Mouse (Mus musculus): ENCODE data around the gene Hyls1.
"Not testable (repeated sequence)": the region's sequence is repeated elsewhere in the genome, so short reads cannot be mapped to it uniquely, and the experiment has no call there.

The Hyls1 gene

GRCm38 (mm10) chr9:35569571-35570534 lies at the start of gene Hyls1, which contains the start of gene Pate2:
Gene Hyls1, minus strand, starts transcription at chr9:35570398.
Gene Pate2, plus strand, starts transcription at chr9:35570284.
- peak; percentile 96 for DNase-seq (ENCODE audit: low spot score)

- DNase-seq (ENCODE audit: low spot score): not testable (repeated sequence)
Observed at GRCm38 (mm10) chr9:35616784-35617183, 46.6 kb upstream of the Hyls1 start.

GRCm38 (mm10) chr9:35614005-35614404 lies 43.8 kb upstream of the Hyls1 start:
- DNase-seq (ENCODE audit: low spot score): no peak

DNA sequence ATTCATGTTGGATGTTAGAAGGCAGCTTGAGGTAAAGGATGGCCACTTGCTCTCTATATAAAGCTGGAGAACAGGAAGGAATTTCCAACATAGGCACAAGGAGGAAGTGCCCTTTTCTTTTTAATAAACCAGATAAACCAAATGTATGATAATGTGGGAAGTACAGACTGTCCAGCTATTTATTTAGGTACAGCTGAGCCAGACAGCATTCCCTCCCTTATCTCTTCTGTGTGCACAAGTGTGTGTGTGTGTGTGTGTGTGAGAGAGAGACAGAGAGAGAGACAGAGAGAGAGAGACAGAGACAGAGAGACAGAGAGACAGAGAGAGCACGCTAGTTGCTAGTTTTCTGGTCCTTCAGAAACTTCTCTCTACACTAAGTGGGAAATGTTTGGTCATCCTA lies 41.6 kb upstream of the Hyls1 start, which contains the start of gene Pate4:
Gene Pate4, minus strand, starts transcription at position 101 of the 400 bp plus-strand sequence.
- DNase-seq (ENCODE audit: low spot score): no peak

DNA sequence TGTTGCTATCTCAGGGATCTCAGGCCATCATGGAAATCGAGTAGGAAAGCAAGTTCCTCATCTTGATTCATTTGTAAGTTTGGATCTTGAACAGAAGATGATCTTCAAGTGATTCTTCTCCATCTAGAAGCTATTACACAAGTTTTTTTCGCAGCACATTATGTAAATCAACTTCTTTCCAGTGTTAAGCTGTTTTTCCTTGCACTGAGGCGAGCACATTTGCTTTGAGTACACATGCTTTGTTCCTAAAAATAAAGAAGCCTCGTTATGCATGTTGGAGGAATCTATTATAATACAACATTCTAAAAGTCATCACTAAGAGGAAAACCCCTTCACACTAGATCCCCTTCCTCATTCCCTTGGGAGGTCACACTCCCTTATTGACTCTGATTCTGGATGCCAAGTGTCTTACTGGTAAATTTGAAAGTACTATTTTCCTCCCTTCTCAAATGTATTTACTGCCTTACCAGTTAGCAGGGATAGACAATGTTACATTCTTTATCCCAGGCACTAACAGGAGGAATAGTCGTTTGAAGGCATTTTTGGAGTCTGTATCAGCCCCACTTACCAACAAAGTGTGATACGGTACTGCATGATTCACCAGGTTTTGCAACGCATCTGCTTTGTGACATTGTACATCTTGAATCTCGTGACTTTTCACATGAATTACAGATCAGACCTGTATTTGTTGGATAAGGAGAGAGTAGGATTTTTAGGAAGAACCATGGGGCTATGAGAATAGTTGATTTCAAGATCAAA lies 37.6 kb upstream of the Hyls1 start:
- DNase-seq (ENCODE audit: low spot score): no peak

DNA sequence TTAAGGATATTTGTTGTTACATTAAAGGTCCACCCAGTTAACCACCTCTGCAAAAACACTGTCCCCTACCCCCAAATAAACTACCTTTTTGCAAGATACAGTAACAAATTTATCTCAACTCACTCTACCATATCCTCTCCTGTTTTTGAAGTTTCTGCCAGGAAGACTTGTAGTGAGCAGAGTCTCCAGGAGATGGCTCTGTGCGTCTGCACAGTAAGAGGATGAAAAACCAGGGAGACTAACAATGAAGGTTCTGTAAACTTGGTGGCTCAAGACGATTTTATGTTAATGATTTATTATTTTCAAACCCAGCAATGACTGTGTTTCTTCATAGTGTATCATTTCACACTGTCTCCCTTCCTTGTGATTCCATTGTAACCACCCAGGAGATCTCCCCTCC lies 22.7 kb upstream of the Hyls1 start:
- DNase-seq (ENCODE audit: low spot score): no peak

GRCm38 (mm10) chr9:35587674-35588073 lies 17.5 kb upstream of the Hyls1 start:
- no peak for DNase-seq (ENCODE audit: low spot score)

DNA sequence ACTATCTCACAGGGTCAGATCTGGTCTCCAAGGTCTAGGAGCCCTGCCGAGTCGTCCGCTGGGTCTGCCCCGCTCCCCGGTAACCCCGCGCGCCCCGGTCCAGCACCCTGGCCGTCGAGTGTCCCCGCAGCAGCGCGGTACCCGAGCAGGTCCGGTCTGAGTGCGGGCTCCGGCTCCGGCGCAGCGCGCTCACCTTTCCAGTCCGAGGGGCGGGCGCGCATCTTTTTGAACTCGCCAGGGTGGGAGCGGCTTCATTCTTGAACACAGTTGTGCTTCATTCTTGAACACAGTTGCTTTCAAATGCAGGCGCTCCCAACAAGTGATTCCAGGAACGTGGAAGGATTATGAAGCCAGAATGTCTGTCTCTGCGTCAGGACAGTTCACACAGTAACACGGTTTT lies 4.2 kb upstream of the Hyls1 start:
- peak; percentile 26 for DNase-seq (ENCODE audit: low spot score)

DNA sequence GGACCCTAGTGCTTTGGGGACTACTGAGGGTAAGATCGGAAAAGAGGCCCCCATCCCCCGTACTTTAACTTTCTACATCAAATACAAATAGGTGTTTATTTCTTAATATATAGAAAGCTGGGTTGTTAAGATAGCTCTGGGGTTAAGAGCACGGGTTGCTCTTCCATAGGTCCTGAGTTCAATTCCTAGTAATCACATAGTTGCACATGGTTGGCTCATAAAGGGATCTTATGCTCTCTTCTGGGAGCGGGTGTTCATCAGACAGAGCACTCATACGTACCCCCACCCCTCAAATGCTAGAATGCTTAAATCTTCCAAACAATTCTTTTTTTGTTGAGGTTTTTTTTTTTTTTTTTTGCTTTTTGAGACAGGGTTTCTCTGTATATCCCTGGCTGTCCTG lies 465 bp upstream of the Hyls1 start:
- no peak for DNase-seq (ENCODE audit: low spot score)

GRCm38 (mm10) chr9:35567995-35568394 lies 2.2 kb downstream of the Hyls1 start:
- DNase-seq (ENCODE audit: low spot score): no peak

- no peak for DNase-seq (ENCODE audit: low spot score)
Observed at GRCm38 (mm10) chr9:35564536-35565240, 5.5 kb downstream of the Hyls1 start.

- no peak for DNase-seq (ENCODE audit: low spot score)
Observed at GRCm38 (mm10) chr9:35561583-35561982, 8.6 kb downstream of the Hyls1 start.

- DNase-seq (ENCODE audit: low spot score): no peak
Observed at GRCm38 (mm10) chr9:35561076-35561475, 9.1 kb downstream of the Hyls1 start.

DNA sequence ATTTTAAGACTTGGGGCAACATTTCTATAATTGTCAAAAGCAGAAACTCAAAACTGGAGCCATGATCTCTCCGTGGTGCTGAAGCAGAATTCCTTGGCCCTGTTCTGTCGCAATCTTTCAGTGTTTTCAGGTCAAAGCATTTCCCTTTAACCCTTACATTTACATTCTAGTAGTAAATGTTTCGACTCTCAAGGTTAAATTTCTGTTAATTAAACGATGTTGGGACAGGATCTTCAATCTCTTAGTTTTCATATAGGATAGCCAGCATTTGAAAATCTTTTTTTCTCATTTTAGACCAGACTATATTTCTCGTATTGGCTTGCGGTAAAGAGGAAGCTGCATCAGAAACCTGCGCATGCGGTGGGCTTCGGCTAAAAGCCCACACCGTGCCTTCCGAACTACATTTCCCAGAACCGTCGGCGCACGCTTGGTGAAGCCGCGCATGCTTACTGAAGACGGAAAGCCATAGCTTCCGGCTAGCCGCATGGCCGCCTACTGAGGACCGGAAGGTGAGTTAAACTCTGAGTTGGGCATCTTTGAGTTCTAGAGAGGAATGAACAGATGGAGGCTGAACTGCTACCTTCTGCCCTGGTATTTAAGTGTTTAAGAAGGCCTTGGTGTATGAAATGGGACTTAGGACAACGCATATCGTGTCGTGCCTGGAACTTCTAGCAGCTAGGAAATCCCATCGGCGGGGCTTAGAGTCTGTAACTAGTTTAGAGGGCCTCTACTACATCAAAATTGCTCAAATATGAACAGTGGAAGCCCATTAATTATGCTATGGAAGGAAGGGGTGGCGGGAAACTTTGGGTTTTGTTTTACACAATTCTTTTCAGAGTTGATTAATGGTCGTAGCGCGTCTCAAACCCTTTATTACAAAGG lies 10.9 kb downstream of the Hyls1 start:
- DNase-seq (ENCODE audit: low spot score): peak; percentile 89

- DNase-seq (ENCODE audit: low spot score): peak; percentile 82
Observed at GRCm38 (mm10) chr9:35558257-35559008, 11.8 kb downstream of the Hyls1 start, which contains the start of the genes Ddx25 and Pus3. Gene Ddx25, minus strand, starts transcription at chr9:35558528. Gene Pus3, plus strand, starts transcription at chr9:35558595.

- DNase-seq (ENCODE audit: low spot score): no peak
Observed at GRCm38 (mm10) chr9:35556494-35557102, 13.6 kb downstream of the Hyls1 start.

GRCm38 (mm10) chr9:35548455-35548854 lies 21.7 kb downstream of the Hyls1 start:
- no peak for DNase-seq (ENCODE audit: low spot score)

DNA sequence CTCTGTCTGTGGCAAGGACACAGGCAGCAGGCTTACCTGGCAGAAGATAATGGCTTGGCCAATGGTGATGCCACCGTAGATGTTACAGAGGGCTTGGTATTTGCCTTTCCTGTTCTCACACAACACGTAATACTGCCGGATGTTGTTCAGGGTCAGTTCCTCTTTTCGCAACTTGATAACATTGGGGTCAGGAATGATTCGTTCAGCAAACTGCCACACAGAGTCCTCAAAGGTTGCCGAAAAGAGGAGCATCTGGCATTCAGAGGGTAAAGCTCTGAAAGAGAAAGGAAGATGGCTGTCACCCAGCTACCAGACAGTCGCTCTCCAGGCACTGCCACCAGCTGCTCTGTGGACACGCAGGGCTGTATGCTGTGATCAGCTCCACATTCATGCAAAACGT lies 23.5 kb downstream of the Hyls1 start:
- DNase-seq (ENCODE audit: low spot score): no peak

DNA sequence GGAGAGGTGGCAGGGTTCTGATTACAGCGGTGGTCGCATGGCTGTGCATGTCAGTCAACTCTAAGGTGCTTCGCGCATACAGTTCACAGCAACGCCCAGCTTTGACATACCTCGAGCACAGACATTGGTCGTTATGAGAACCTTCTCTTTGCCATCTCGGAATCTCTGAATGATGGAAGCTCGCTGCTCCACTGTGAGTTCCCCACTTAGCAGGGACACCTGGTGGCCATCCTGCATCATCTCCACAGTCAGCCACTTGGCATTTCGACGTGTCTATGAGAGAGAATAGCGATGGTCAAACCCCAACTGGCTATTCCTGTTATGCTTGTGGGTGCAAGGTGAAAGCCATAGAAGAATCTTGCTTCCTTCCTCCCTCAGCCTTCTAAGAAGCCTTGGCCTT lies 24.5 kb downstream of the Hyls1 start:
- DNase-seq (ENCODE audit: low spot score): no peak

DNA sequence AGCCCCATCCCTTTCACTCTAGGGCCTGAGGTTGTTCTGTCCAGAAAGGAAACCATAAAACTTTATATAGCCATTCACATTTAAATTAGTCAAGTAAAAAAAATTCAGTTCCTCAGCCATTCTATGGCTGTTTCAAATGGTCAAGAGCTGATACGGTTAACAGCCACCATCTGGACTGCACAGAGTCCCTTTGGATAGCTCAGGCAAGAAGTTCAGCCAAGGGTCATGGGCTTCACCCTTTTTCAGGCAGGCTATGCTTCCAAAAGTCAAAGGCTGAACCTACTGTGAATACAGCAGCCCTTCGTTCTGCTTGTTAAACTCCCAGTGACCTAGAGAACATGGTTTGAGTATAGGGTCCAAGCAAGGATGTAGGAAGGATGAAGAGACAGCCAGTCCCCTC lies 25.5 kb downstream of the Hyls1 start:
- DNase-seq (ENCODE audit: low spot score): no peak
